Mouse (Mus musculus): ENCODE measurements around the gene Card10. TPM values are rescaled to one million over a fixed set of nuclear protein-coding genes. Genes with fewer than 3 reads are reported as not detected.
A peak's percentile ranks its signal among the peaks of the same experiment; 100 is the strongest.

Gene Card10
- polyA plus RNA-seq, 1 experiment, result 0.73 TPM

DNA sequence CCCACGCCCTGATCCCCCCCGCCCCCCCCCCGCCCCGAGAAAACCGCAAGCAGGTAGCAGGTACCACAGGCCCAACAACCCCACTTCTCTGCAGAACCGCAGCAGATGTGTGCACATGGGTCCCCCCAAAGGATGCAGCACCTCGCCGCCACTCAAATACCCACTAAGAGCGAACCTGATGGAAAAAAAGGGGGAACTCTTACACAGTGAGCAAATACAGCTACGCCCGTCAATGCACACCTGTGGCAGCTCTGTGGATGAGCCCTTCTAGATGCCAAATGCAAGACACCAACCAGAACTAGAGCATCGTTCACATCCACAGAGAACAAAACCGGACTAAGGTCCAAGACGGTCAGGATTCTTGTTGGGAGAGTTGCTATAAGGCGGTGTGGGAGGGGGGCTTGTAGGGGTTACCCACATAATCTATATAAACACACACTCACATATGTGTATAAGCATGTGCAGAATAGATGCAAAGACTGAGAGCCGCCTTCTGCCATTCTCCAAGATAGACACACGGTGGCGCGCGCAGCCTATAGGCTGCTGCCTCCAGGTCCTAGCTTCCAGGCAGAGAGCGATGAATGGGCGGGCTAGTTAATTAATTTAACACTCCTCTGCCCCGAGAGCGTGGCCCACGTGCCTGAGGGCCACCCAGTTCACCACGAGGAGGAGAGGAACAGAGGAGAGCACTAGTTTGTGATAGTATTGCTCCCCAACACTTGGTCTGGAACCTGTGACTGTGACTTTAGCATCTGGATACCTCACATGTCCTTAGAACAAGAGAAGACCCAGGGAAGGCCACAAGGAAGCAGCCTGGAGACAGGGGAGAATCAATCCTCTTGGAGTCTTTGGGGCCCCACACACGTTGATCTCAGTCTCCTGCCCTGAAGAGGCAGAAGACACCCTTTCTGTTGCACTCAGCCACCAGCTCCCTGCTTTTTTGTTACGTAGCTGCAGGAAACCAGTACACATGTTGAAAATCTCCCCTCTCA is 23.7 kb upstream of the Card10 start:
- H3K27me3 ChIP-seq (ENCODE audit: control insufficient read depth, insufficient read depth, insufficient read length), result no peaks in the 10 kb centered on the region
- no peak overlapping the region for H3K4me3 ChIP-seq (ENCODE audit: insufficient read depth, poor library complexity, severe bottlenecking)
- H3K79me2 ChIP-seq (ENCODE audit: control insufficient read depth, insufficient read depth), result no peaks in the 10 kb centered on the region
- no peaks in the 10 kb centered on the region for H3K79me3 ChIP-seq (ENCODE audit: low read depth)
- no peaks in the 10 kb centered on the region for H3K36me3 ChIP-seq (ENCODE audit: control insufficient read depth, insufficient read depth)
- no peak overlapping the region for H3ac ChIP-seq (ENCODE audit: control insufficient read depth, insufficient read length, low read depth)
- TF ChIP-seq FOSL1 (IDR thresholded peaks at IDR 0.05; ENCODE audit: insufficient read depth, low read length, poor library complexity, severe bottlenecking), result no peak
- no peak for TF ChIP-seq CEBPB (IDR thresholded peaks at IDR 0.05; ENCODE audit: low read depth)
- no peak for TF ChIP-seq MYOG (IDR thresholded peaks at IDR 0.05; ENCODE audit: control insufficient read depth, extremely low read depth, insufficient read length)
- no peak for TF ChIP-seq USF1 (IDR thresholded peaks at IDR 0.05; ENCODE audit: low read depth)
- peak; percentile 89 for TF ChIP-seq CTCF (IDR thresholded peaks at IDR 0.05; ENCODE audit: control insufficient read depth, insufficient read depth, insufficient read length)
- peak; percentile 89 for TF ChIP-seq MAX (IDR thresholded peaks at IDR 0.05)
- no peak for TF ChIP-seq MYOD1 (IDR thresholded peaks at IDR 0.05; ENCODE audit: control insufficient read depth, insufficient read length, low read depth)

DNA sequence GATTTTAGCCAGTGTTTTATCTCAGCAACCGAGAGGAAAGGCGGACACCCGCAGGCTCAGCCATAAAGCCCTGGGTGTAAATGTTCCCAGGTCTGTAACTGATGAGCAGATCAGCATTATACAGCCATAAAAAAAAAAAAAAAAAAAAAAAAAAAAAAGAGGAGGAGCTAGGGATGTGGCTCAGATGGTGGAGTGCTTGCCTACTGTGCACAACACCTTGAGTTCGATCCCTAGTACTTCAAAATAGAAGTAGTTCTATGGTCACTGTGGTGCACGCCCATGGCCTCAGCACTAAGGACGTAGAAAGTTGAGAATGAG is 13.2 kb upstream of the Card10 start:
- Histone ChIP-seq H3K79me2 (ENCODE audit: control insufficient read depth, insufficient read depth) (no peaks in the 10 kb centered on the region), H3ac (ENCODE audit: control insufficient read depth, insufficient read length, low read depth) (no peak overlapping the region), H3K79me3 (ENCODE audit: low read depth) (no peaks in the 10 kb centered on the region), H3K4me3 (ENCODE audit: insufficient read depth, poor library complexity, severe bottlenecking) (no peak overlapping the region), H3K27me3 (ENCODE audit: control insufficient read depth, insufficient read depth, insufficient read length) (no peaks in the 10 kb centered on the region), H3K36me3 (ENCODE audit: control insufficient read depth, insufficient read depth) (no peaks in the 10 kb centered on the region)
- TF ChIP-seq CEBPB (IDR thresholded peaks at IDR 0.05; ENCODE audit: low read depth) (no peak), MAX (IDR thresholded peaks at IDR 0.05) (no peak), USF1 (IDR thresholded peaks at IDR 0.05; ENCODE audit: low read depth) (no peak), FOSL1 (IDR thresholded peaks at IDR 0.05; ENCODE audit: insufficient read depth, low read length, poor library complexity, severe bottlenecking) (no peak)

DNA sequence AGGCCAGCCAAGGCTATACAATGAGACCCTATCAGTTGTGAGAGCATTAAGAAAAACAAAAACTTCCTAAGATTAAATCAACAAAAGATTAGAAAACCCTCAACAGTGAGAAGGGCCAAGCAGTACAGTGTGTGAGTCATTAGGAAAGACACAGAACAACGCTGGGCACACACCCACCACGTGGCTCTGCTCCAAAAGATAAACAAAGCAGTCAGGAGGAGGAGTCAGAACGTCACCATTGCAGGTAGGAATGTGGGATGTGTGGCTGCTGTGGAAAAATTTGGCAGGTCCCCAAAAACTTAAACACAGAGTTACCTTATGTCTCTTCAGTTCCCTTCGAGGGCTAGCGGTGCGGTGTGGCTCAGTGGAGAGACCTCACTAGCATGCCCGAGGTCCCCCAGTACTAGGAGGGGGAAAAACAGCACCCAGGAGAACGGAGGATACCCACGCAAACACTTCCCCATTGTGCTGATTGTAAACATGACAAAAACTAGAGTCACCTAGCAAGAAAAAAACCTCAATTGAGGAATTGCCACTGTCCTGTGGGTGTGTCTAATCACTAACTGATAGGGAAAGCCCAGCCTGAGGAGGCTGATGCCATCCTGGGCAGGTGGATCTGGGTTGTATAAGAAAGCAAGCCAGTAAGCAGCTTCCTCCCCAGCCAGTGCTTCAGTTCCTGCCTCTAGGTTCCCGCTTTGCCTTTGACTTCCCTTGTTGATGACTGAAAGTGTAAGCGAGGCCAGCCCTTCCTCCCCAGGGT is 12.7 kb upstream of the Card10 start:
- H3K27me3 ChIP-seq (ENCODE audit: control insufficient read depth, insufficient read depth, insufficient read length), result no peaks in the 10 kb centered on the region
- no peak overlapping the region for H3K4me3 ChIP-seq (ENCODE audit: insufficient read depth, poor library complexity, severe bottlenecking)
- no peaks in the 10 kb centered on the region for H3K36me3 ChIP-seq (ENCODE audit: control insufficient read depth, insufficient read depth)
- H3ac ChIP-seq (ENCODE audit: control insufficient read depth, insufficient read length, low read depth), result no peak overlapping the region
- peak; percentile 98 for TF ChIP-seq MAX (IDR thresholded peaks at IDR 0.05)
- peak; percentile 45 for TF ChIP-seq USF1 (IDR thresholded peaks at IDR 0.05; ENCODE audit: low read depth)
- no peak for TF ChIP-seq CTCF (IDR thresholded peaks at IDR 0.05; ENCODE audit: control insufficient read depth, insufficient read depth, insufficient read length)
- TF ChIP-seq MYOD1 (IDR thresholded peaks at IDR 0.05; ENCODE audit: control insufficient read depth, insufficient read length, low read depth), result no peak
- no peak for TF ChIP-seq FOSL1 (IDR thresholded peaks at IDR 0.05; ENCODE audit: insufficient read depth, low read length, poor library complexity, severe bottlenecking)
- TF ChIP-seq MYOG (IDR thresholded peaks at IDR 0.05; ENCODE audit: control insufficient read depth, extremely low read depth, insufficient read length), result no peak
- H3K79me3 ChIP-seq (ENCODE audit: low read depth), result no peaks in the 10 kb centered on the region
- no peaks in the 10 kb centered on the region for H3K79me2 ChIP-seq (ENCODE audit: control insufficient read depth, insufficient read depth)

DNA sequence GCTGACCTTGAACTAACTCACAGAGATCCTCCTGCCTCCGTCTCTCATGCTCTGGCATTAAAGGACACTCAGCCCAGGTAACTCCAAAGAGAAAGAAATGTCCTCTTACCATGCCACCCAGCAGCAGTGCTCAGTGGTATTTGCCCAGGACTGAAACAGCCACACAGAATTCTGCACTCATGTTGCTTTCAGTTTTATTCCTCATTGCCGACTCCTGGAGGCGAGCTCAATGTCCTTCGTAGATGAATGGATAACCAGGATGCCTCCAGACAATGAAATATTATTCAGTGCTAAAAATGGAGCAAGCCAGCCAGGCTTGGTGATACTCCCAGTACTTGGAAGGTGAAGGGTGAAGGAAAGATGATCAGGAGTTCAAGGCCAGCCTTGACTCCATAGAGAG is 10.8 kb upstream of the Card10 start:
- Histone ChIP-seq H3ac (ENCODE audit: control insufficient read depth, insufficient read length, low read depth) (no peak overlapping the region), H3K27me3 (ENCODE audit: control insufficient read depth, insufficient read depth, insufficient read length) (no peaks in the 10 kb centered on the region), H3K4me3 (ENCODE audit: insufficient read depth, poor library complexity, severe bottlenecking) (no peak overlapping the region), H3K36me3 (ENCODE audit: control insufficient read depth, insufficient read depth) (no peaks in the 10 kb centered on the region), H3K79me3 (ENCODE audit: low read depth) (no peaks in the 10 kb centered on the region), H3K79me2 (ENCODE audit: control insufficient read depth, insufficient read depth) (no peaks in the 10 kb centered on the region)
- no peak for TF ChIP-seq FOSL1 (IDR thresholded peaks at IDR 0.05; ENCODE audit: insufficient read depth, low read length, poor library complexity, severe bottlenecking)
- no peak for TF ChIP-seq MYOG (IDR thresholded peaks at IDR 0.05; ENCODE audit: control insufficient read depth, extremely low read depth, insufficient read length)
- no peak for TF ChIP-seq CEBPB (IDR thresholded peaks at IDR 0.05; ENCODE audit: low read depth)

DNA sequence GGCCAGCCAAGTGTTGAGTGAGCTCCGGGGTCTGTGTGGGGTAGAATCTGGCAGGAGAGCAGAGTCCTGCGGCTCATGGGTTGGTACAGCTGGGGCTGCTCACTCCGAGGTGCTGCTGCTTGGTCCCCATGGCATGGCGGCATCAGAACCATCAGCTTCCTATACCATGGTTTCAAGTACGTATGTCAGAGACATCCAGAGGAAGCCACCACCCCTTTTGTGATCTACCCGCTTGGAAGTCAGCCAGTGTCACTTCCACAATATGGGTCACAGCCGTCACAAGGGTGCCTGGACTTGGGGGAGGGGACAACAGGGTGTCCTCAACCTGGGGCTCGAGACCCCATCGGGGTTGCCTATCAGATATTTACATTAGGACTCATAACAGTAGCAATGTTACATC is 7.3 kb upstream of the Card10 start:
- H3ac ChIP-seq (ENCODE audit: control insufficient read depth, insufficient read length, low read depth), result no peak overlapping the region
- no peaks in the 10 kb centered on the region for H3K36me3 ChIP-seq (ENCODE audit: control insufficient read depth, insufficient read depth)
- no peaks in the 10 kb centered on the region for H3K79me3 ChIP-seq (ENCODE audit: low read depth)
- no peaks in the 10 kb centered on the region for H3K27me3 ChIP-seq (ENCODE audit: control insufficient read depth, insufficient read depth, insufficient read length)
- TF ChIP-seq CTCF (IDR thresholded peaks at IDR 0.05; ENCODE audit: control insufficient read depth, insufficient read depth, insufficient read length), result no peak
- no peak for TF ChIP-seq USF1 (IDR thresholded peaks at IDR 0.05; ENCODE audit: low read depth)
- TF ChIP-seq MYOD1 (IDR thresholded peaks at IDR 0.05; ENCODE audit: control insufficient read depth, insufficient read length, low read depth), result no peak
- no peak for TF ChIP-seq FOSL1 (IDR thresholded peaks at IDR 0.05; ENCODE audit: insufficient read depth, low read length, poor library complexity, severe bottlenecking)
- no peak for TF ChIP-seq MAX (IDR thresholded peaks at IDR 0.05)
- no peak for TF ChIP-seq MYOG (IDR thresholded peaks at IDR 0.05; ENCODE audit: control insufficient read depth, extremely low read depth, insufficient read length)
- no peak for TF ChIP-seq CEBPB (IDR thresholded peaks at IDR 0.05; ENCODE audit: low read depth)
- no peaks in the 10 kb centered on the region for H3K79me2 ChIP-seq (ENCODE audit: control insufficient read depth, insufficient read depth)
- no peak overlapping the region for H3K4me3 ChIP-seq (ENCODE audit: insufficient read depth, poor library complexity, severe bottlenecking)

All from C2C12 (cell line).